Mouse (Mus musculus) liver, embryonic 12.5 days (tissue): Measurements from ENCODE around the gene Slc38a6. TPM values are rescaled to one million over a fixed set of nuclear protein-coding genes. Genes with fewer than 3 reads are reported as not detected.

ENCODE experiments used
- ATAC-seq: fragments of 200-750 bp; cut with Nextera tagmentation; 2 replicates; pipeline ENCODE4 v1.8.0; 2017; ENCODE audit warnings: moderate number of reproducible peaks, mild to moderate bottlenecking, moderate library complexity
- H3K27ac ChIP-seq: fragments of 300-500 bp; sonication (generic); 2 replicates; pipeline ENCODE4 v1.5.1; 2016; ENCODE audit warnings: mild to moderate bottlenecking
- H3K27me3 ChIP-seq: fragments of 300-500 bp; sonication (generic); replicated peaks from 2 replicates; pipeline ENCODE4 v1.6.1; 2016; ENCODE audit warnings: mild to moderate bottlenecking, moderate library complexity
- H3K36me3 ChIP-seq: fragments of 300-500 bp; sonication (generic); 2 replicates; pipeline ENCODE4 v1.6.1; 2016; ENCODE audit warnings: mild to moderate bottlenecking, moderate library complexity
- H3K4me1 ChIP-seq: fragments of 300-500 bp; sonication (generic); 2 replicates; pipeline ENCODE4 v1.6.1; 2016
- H3K4me2 ChIP-seq: fragments of 300-500 bp; sonication (generic); 2 replicates; pipeline ENCODE4 v1.6.1; 2016; ENCODE audit warnings: mild to moderate bottlenecking, moderate library complexity
- H3K4me3 ChIP-seq: fragments of 300-500 bp; sonication (generic); 2 replicates; pipeline ENCODE4 v1.5.1; 2016; ENCODE audit warnings: mild to moderate bottlenecking, moderate library complexity
- H3K9ac ChIP-seq: fragments of 300-500 bp; sonication (generic); 2 replicates; pipeline ENCODE4 v1.6.1; 2016; ENCODE audit warnings: mild to moderate bottlenecking, moderate library complexity
- H3K9me3 ChIP-seq: fragments of 300-500 bp; sonication (generic); replicated peaks from 2 replicates; pipeline ENCODE4 v1.6.1; 2016; ENCODE audit warnings: mild to moderate bottlenecking, moderate library complexity
- WGBS: fragments of 180-500 bp; shearing (Covaris S2); methylation state at CpG from one replicate; pipeline ENCODE4 v1.1.7; 2016; ENCODE audit not compliant: insufficient replicate concordance; 5-methylcytosine and 5-hydroxymethylcytosine counted together
- polyA plus RNA-seq: library from polyadenylated mRNA; unstranded; fragments of >200 nt; fragmentation: Nextera tagmentation; extraction: Ambion mirVana; gene quantifications from 2 replicates; pipeline ENCODE4 v1.2.1, GENCODE M21; 2016

The Slc38a6 gene
- polyA plus RNA-seq, 1 experiment from 2014 or later: 3.5 TPM

GRCm38 (mm10) chr12:73361201-73361600, 74.6 kb downstream of the Slc38a6 start:
- Histone ChIP-seq H3K36me3 (no peaks in the 10 kb centered on the region), H3K27ac (no peak overlapping the region), H3K9me3 (no peaks in the 10 kb centered on the region), H3K4me1 (peaks cover 11% of the 10 kb centered on the region; the same call in 1 of the 2 replicates), H3K4me3 (no peak overlapping the region), H3K27me3 (no peaks in the 10 kb centered on the region), H3K4me2 (no peak overlapping the region), H3K9ac (no peak overlapping the region)
- 72% methylated on average over 11 of the region's 11 CpGs for WGBS
- no peak for ATAC-seq

- H3K4me3 ChIP-seq: no peak overlapping the region
- no peaks in the 10 kb centered on the region for H3K9me3 ChIP-seq
- no peak overlapping the region for H3K27ac ChIP-seq
- peaks cover 11% of the 10 kb centered on the region; the same call in 1 of the 2 replicates for H3K4me1 ChIP-seq
- 0 out of 2 replicates have a peak overlapping the region, but pooled peaks have one; percentile 6 for H3K4me2 ChIP-seq
- no peaks in the 10 kb centered on the region for H3K27me3 ChIP-seq
- H3K36me3 ChIP-seq: no peaks in the 10 kb centered on the region
- WGBS: 54% methylated on average over 6 of the region's 6 CpGs
- ATAC-seq: no peak
- H3K9ac ChIP-seq: no peak overlapping the region
Measured at GRCm38 (mm10) chr12:73363401-73363800, 76.8 kb downstream of the Slc38a6 start.

- H3K27ac ChIP-seq: no peak overlapping the region
- H3K27me3 ChIP-seq: no peaks in the 10 kb centered on the region
- H3K9ac ChIP-seq: no peak overlapping the region
- ATAC-seq: no peak
- 72% methylated on average over 3 of the region's 3 CpGs for WGBS
- H3K4me1 ChIP-seq: peaks cover 11% of the 10 kb centered on the region; the same call in 1 of the 2 replicates
- no peaks in the 10 kb centered on the region for H3K9me3 ChIP-seq
- H3K36me3 ChIP-seq: no peaks in the 10 kb centered on the region
- H3K4me2 ChIP-seq: no peak overlapping the region
- H3K4me3 ChIP-seq: no peak overlapping the region
Measured at GRCm38 (mm10) chr12:73363956-73364355, 77.4 kb downstream of the Slc38a6 start.

GRCm38 (mm10) chr12:73366581-73366980, 80.0 kb downstream of the Slc38a6 start:
- Histone ChIP-seq H3K27ac (no peak overlapping the region), H3K4me2 (no peak overlapping the region), H3K27me3 (0 out of 2 replicates have a peak, but pooled peaks cover 7% of the 10 kb centered on the region), H3K36me3 (no peaks in the 10 kb centered on the region), H3K4me1 (peaks cover 8% of the 10 kb centered on the region; the same call in 1 of the 2 replicates), H3K4me3 (no peak overlapping the region), H3K9ac (no peak overlapping the region), H3K9me3 (no peaks in the 10 kb centered on the region)
- 65% methylated on average over 7 of the region's 7 CpGs for WGBS
- ATAC-seq: no peak

GRCm38 (mm10) chr12:73367460-73368079, 81.0 kb downstream of the Slc38a6 start:
- Histone ChIP-seq H3K9me3 (no peaks in the 10 kb centered on the region), H3K36me3 (no peaks in the 10 kb centered on the region), H3K9ac (no peak overlapping the region), H3K4me1 (peaks cover 8% of the 10 kb centered on the region; the same call in 1 of the 2 replicates), H3K4me2 (no peak overlapping the region), H3K27ac (no peak overlapping the region), H3K27me3 (0 out of 2 replicates have a peak, but pooled peaks cover 7% of the 10 kb centered on the region), H3K4me3 (no peak overlapping the region)
- WGBS: 42% methylated on average over 20 of the region's 20 CpGs
- ATAC-seq: no peak

- Histone ChIP-seq H3K9ac (no peak overlapping the region), H3K27ac (no peak overlapping the region), H3K4me1 (no peaks in the 10 kb centered on the region), H3K27me3 (0 out of 2 replicates have a peak, but pooled peaks cover 7% of the 10 kb centered on the region), H3K4me2 (no peak overlapping the region), H3K9me3 (no peaks in the 10 kb centered on the region), H3K36me3 (no peaks in the 10 kb centered on the region), H3K4me3 (no peak overlapping the region)
- ATAC-seq: no peak
- WGBS: 62% methylated on average over 7 of the region's 7 CpGs
Measured at GRCm38 (mm10) chr12:73368868-73369608, 82.5 kb downstream of the Slc38a6 start.

- Histone ChIP-seq H3K36me3 (no peaks in the 10 kb centered on the region), H3K9ac (no peak overlapping the region), H3K4me3 (no peak overlapping the region), H3K27ac (no peak overlapping the region), H3K27me3 (0 out of 2 replicates have a peak, but pooled peaks cover 7% of the 10 kb centered on the region), H3K9me3 (no peaks in the 10 kb centered on the region), H3K4me2 (no peak overlapping the region), H3K4me1 (no peaks in the 10 kb centered on the region)
- WGBS: 60% methylated on average over 4 of the region's 4 CpGs
- no peak for ATAC-seq
Measured at GRCm38 (mm10) chr12:73370367-73370944, 83.9 kb downstream of the Slc38a6 start.

- Histone ChIP-seq H3K9ac (no peak overlapping the region), H3K27ac (no peak overlapping the region), H3K4me1 (no peaks in the 10 kb centered on the region), H3K9me3 (no peaks in the 10 kb centered on the region), H3K36me3 (no peaks in the 10 kb centered on the region), H3K4me3 (no peak overlapping the region), H3K27me3 (0 out of 2 replicates have a peak, but pooled peaks cover 7% of the 10 kb centered on the region), H3K4me2 (no peak overlapping the region)
- no peak for ATAC-seq
- 77% methylated on average over 7 of the region's 7 CpGs for WGBS
Measured at GRCm38 (mm10) chr12:73371132-73371531, 84.6 kb downstream of the Slc38a6 start.

- WGBS: 76% methylated on average over 5 of the region's 5 CpGs
- H3K4me1 ChIP-seq: peaks cover 2% of the 10 kb centered on the region; the same call in 1 of the 2 replicates
- H3K27ac ChIP-seq: no peak overlapping the region
- no peak for ATAC-seq
- no peaks in the 10 kb centered on the region for H3K27me3 ChIP-seq
- no peaks in the 10 kb centered on the region for H3K9me3 ChIP-seq
- H3K9ac ChIP-seq: no peak overlapping the region
- no peak overlapping the region for H3K4me2 ChIP-seq
- H3K36me3 ChIP-seq: no peaks in the 10 kb centered on the region
- H3K4me3 ChIP-seq: no peak overlapping the region
Measured at GRCm38 (mm10) chr12:73378026-73378425, 91.4 kb downstream of the Slc38a6 start.

GRCm38 (mm10) chr12:73378724-73379355, 92.3 kb downstream of the Slc38a6 start:
- no peaks in the 10 kb centered on the region for H3K36me3 ChIP-seq
- peaks cover 9% of the 10 kb centered on the region; the same call in 1 of the 2 replicates for H3K4me1 ChIP-seq
- no peak overlapping the region for H3K4me2 ChIP-seq
- ATAC-seq: no peak
- no peak overlapping the region for H3K4me3 ChIP-seq
- no peak overlapping the region for H3K27ac ChIP-seq
- no peaks in the 10 kb centered on the region for H3K27me3 ChIP-seq
- no peaks in the 10 kb centered on the region for H3K9me3 ChIP-seq
- 83% methylated on average over 13 of the region's 13 CpGs for WGBS
- no peak overlapping the region for H3K9ac ChIP-seq

- Histone ChIP-seq H3K4me3 (no peak overlapping the region), H3K27me3 (no peaks in the 10 kb centered on the region), H3K36me3 (no peaks in the 10 kb centered on the region), H3K9me3 (no peaks in the 10 kb centered on the region), H3K4me2 (no peak overlapping the region), H3K9ac (no peak overlapping the region), H3K4me1 (peaks cover 21% of the 10 kb centered on the region; the same call in 1 of the 2 replicates), H3K27ac (no peak overlapping the region)
- ATAC-seq: no peak
- WGBS: 78% methylated on average over 8 of the region's 8 CpGs
Measured at GRCm38 (mm10) chr12:73380686-73381360, 94.2 kb downstream of the Slc38a6 start.
